21 mouse cellular contexts compared by ENCODE assay signal in genomic region chr10:20654590-20654989, GRCm38 (mm10).
A peak's percentile ranks its signal among the peaks of the same experiment; 100 is the strongest.
DNase-seq lines count a peak whose midpoint lies in the region; ATAC-seq and TF ChIP-seq lines count a peak whose summit lies in the region.
"Had no signal": no experiment of that assay in that cellular context is flagged by ENCODE, and none has a peak within 500 bp of the region (broad histone marks: within the 10 kb centered on the region; RNA-seq: fewer than 3 reads in every experiment).

No protein-coding gene starts in this region.

- no peak overlapping the region for H3K27ac ChIP-seq in embryonic facial prominence, embryonic 14.5 days (replicated peaks; ENCODE audit: low read depth, low read length)
- no peak overlapping the region; the same call in 1 of the 2 replicates for H3K27ac ChIP-seq in embryonic facial prominence, embryonic 10.5 days (replicated peaks)
- H3K27ac ChIP-seq in intestine, embryonic 15.5 days: no peak overlapping the region
- no peak overlapping the region for H3K27ac ChIP-seq in intestine, postnatal 0 days (ENCODE audit: low read depth, low read length)
- no peak overlapping the region for H3K27ac ChIP-seq in intestine, embryonic 16.5 days (ENCODE audit: low read length)

- no peak overlapping the region for H3K4me2 ChIP-seq in embryonic facial prominence, embryonic 14.5 days (ENCODE audit: low read depth, low read length)
- no peak overlapping the region for H3K4me2 ChIP-seq in intestine, embryonic 15.5 days (replicated peaks)
- no peak overlapping the region for H3K4me2 ChIP-seq in intestine, postnatal 0 days (replicated peaks; ENCODE audit: low read depth)
- H3K4me2 ChIP-seq in intestine, embryonic 16.5 days (ENCODE audit: low read depth, low read length): no peak overlapping the region

- no peaks in the 10 kb centered on the region for H3K27me3 ChIP-seq in embryonic facial prominence, embryonic 14.5 days (replicated peaks; ENCODE audit: control insufficient read depth, insufficient read depth, low read length)
- H3K27me3 ChIP-seq in embryonic facial prominence, embryonic 10.5 days (replicated peaks; ENCODE audit: low read depth, poor library complexity, severe bottlenecking): no peaks in the 10 kb centered on the region
- H3K27me3 ChIP-seq in intestine, embryonic 15.5 days (replicated peaks): no peaks in the 10 kb centered on the region
- H3K27me3 ChIP-seq in intestine, postnatal 0 days (replicated peaks; ENCODE audit: control insufficient read depth, insufficient read depth, low read length): no peaks in the 10 kb centered on the region
- no peaks in the 10 kb centered on the region for H3K27me3 ChIP-seq in intestine, embryonic 16.5 days (replicated peaks; ENCODE audit: control insufficient read depth, insufficient read depth, low read length)
- H3K27me3 ChIP-seq: CH12.LX had no signal

- ATAC-seq in embryonic facial prominence, embryonic 14.5 days (ENCODE audit: low read depth): no peak
- ATAC-seq in intestine, embryonic 15.5 days: peak; percentile 82
- ATAC-seq in intestine, postnatal 0 days: no peak
- ATAC-seq in intestine, embryonic 16.5 days: peak; percentile 74
- ATAC-seq: activated CD4-positive, CD25-positive, alpha-beta regulatory T cell, adult 4 months; CD4-positive, CD25-positive, alpha-beta regulatory T cell, adult 4 months; Patski had no signal

- TF ChIP-seq CTCF in intestine, postnatal 0 days (IDR thresholded peaks at IDR 0.05; ENCODE audit: low read depth): no peak

- 60% methylated on average over 6 of the region's 6 CpGs for WGBS in embryonic facial prominence, embryonic 14.5 days
- WGBS in embryonic facial prominence, embryonic 10.5 days: 86% methylated on average over 6 of the region's 6 CpGs
- WGBS in intestine, embryonic 15.5 days: 51% methylated on average over 6 of the region's 6 CpGs
- WGBS in intestine, postnatal 0 days: 40% methylated on average over 6 of the region's 6 CpGs
- 58% methylated on average over 6 of the region's 6 CpGs for WGBS in intestine, embryonic 16.5 days

- DNase-seq in embryonic facial prominence, embryonic 14.5 days (ENCODE audit: low spot score): peak; percentile 47
- DNase-seq in embryonic facial prominence, embryonic 10.5 days (ENCODE audit: low spot score): no peak
- DNase-seq in right cerebral cortex, postnatal 4 days: no peak
- DNase-seq: adrenal gland, adult 2 months; adrenal gland, adult 8-10 months; adrenal gland, postnatal 10 days; adrenal gland, postnatal 14 days; adrenal gland, postnatal 25 days; adrenal gland, postnatal 36 days; B cell, adult 2 months; cerebellum, adult 11 months; cerebellum, adult 11-12 months; cerebellum, adult 18-20 months had no signal

- H3K9me3 ChIP-seq in embryonic facial prominence, embryonic 14.5 days (ENCODE audit: control insufficient read depth, low read length): no peaks in the 10 kb centered on the region
- H3K9me3 ChIP-seq in embryonic facial prominence, embryonic 10.5 days: no peaks in the 10 kb centered on the region
- no peaks in the 10 kb centered on the region for H3K9me3 ChIP-seq in intestine, embryonic 15.5 days
- H3K9me3 ChIP-seq in intestine, postnatal 0 days (ENCODE audit: control insufficient read depth): no peaks in the 10 kb centered on the region
- no peaks in the 10 kb centered on the region for H3K9me3 ChIP-seq in intestine, embryonic 16.5 days (ENCODE audit: control insufficient read depth, low read length)
- H3K9me3 ChIP-seq: G1E had no signal

- H3K36me3 ChIP-seq in embryonic facial prominence, embryonic 14.5 days (ENCODE audit: control insufficient read depth, insufficient read depth, low read length): no peaks in the 10 kb centered on the region
- H3K36me3 ChIP-seq in embryonic facial prominence, embryonic 10.5 days (replicated peaks): no peaks in the 10 kb centered on the region
- no peaks in the 10 kb centered on the region for H3K36me3 ChIP-seq in intestine, embryonic 15.5 days
- H3K36me3 ChIP-seq in intestine, postnatal 0 days (ENCODE audit: control insufficient read depth, insufficient read depth): no peaks in the 10 kb centered on the region
- no peaks in the 10 kb centered on the region for H3K36me3 ChIP-seq in intestine, embryonic 16.5 days (ENCODE audit: control insufficient read depth, insufficient read depth, low read length)
- H3K36me3 ChIP-seq: G1E had no signal

- peaks cover 39% of the 10 kb centered on the region for H3K4me1 ChIP-seq in embryonic facial prominence, embryonic 14.5 days (ENCODE audit: control insufficient read depth, insufficient read depth, low read length)
- H3K4me1 ChIP-seq in embryonic facial prominence, embryonic 10.5 days: peaks cover 23% of the 10 kb centered on the region
- H3K4me1 ChIP-seq in intestine, embryonic 15.5 days (replicated peaks): peaks cover 6% of the 10 kb centered on the region
- H3K4me1 ChIP-seq in intestine, postnatal 0 days (replicated peaks; ENCODE audit: control insufficient read depth, insufficient read depth, low read length): no peaks in the 10 kb centered on the region
- peaks cover 6% of the 10 kb centered on the region; the same call in 1 of the 2 replicates for H3K4me1 ChIP-seq in intestine, embryonic 16.5 days (ENCODE audit: control insufficient read depth, insufficient read depth, low read length)

- H3K4me3 ChIP-seq in embryonic facial prominence, embryonic 14.5 days (ENCODE audit: low read depth, low read length): no peak overlapping the region
- no peak overlapping the region for H3K4me3 ChIP-seq in embryonic facial prominence, embryonic 10.5 days
- no peak overlapping the region for H3K4me3 ChIP-seq in intestine, embryonic 15.5 days (replicated peaks)
- no peak overlapping the region for H3K4me3 ChIP-seq in intestine, postnatal 0 days (ENCODE audit: low read depth, low read length)
- H3K4me3 ChIP-seq in intestine, embryonic 16.5 days (ENCODE audit: low read length): no peak overlapping the region

- no peak overlapping the region for H3K9ac ChIP-seq in embryonic facial prominence, embryonic 14.5 days (ENCODE audit: low read depth, low read length)
- no peak overlapping the region for H3K9ac ChIP-seq in intestine, embryonic 15.5 days
- H3K9ac ChIP-seq in intestine, postnatal 0 days (ENCODE audit: low read depth, low read length): no peak overlapping the region
- no peak overlapping the region for H3K9ac ChIP-seq in intestine, embryonic 16.5 days (ENCODE audit: low read depth, low read length)

Comparison
In these comparisons a context has a peak if more than half of its experiments do, and no peak if none do; other contexts are left out.
1. ATAC-seq: peak in intestine, embryonic 15.5 days (single experiment) and intestine, embryonic 16.5 days (single experiment); none in embryonic facial prominence, embryonic 14.5 days (single experiment) and intestine, postnatal 0 days (single experiment).